Mouse (Mus musculus) left cerebral cortex, adult 8-10 months (tissue): ENCODE measurements around the gene Mup15. TPM values are rescaled to one million over a fixed set of nuclear protein-coding genes. Genes with fewer than 3 reads are reported as not detected.
"Not testable (repeated sequence)": the region's sequence is repeated elsewhere in the genome, so short reads cannot be mapped to it uniquely, and the experiment has no call there.

Source experiments
- DNase-seq, 2 experiments: peaks; one replicate each; pipeline ENCODE4 v3.0.0; 2022; ENCODE audit warnings: low spot score in 2 of 2
- total RNA-seq, 4 experiments: library from RNA; stranded (reverse); gene quantifications; 2 replicates each; pipeline ENCODE4 v1.2.4; 2022

Gene Mup15
- total RNA-seq, result not detected

DNA sequence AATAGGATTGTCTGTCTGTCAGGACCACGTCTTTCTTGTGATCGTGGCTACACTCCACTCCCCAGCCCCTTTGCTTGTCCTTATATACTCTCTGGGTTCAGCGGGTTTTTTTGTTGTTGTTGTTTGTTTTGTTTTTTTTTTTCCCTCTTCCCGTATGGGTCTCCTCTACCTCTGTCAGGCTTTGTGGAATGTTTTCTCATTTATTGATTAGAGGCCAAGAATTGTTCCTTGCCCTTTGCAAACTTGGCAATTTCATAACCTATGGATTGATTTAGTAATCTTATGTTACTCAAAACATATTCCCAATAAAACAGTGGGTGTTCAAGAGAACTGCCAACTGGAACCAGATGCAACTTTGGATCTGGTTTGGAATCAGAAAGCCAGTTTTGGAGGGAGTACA, at the start of gene Mup15:
Mup15 (minus strand) TSS at position 101 of the 400 bp plus-strand sequence.
- not testable (repeated sequence) for DNase-seq

Other genes starting within 250 kb of the Mup15 start
- gene Mup13, start 211.5 kb downstream of the Mup15 start, total RNA-seq, result not detected
- gene Mup14, start 135.7 kb downstream of the Mup15 start, total RNA-seq, result not detected
- not detected for gene Mup16, start 79.8 kb upstream of the Mup15 start, total RNA-seq
- gene Mup17, start 156.1 kb upstream of the Mup15 start, total RNA-seq, result not detected
- not detected for gene Mup18, start 234.4 kb upstream of the Mup15 start, total RNA-seq